Mouse (Mus musculus): ENCODE data around the gene Fbxo7.

The Fbxo7 gene

GRCm38 (mm10) chr10:86034007-86034728, 12.4 kb downstream of the Fbxo7 start:
- no peak for DNase-seq (ENCODE audit: low read depth, low spot score)

- DNase-seq (ENCODE audit: low read depth, low spot score): no peak
Observed at GRCm38 (mm10) chr10:86043651-86044050, 21.9 kb downstream of the Fbxo7 start.

GRCm38 (mm10) chr10:86044066-86044465, 22.3 kb downstream of the Fbxo7 start:
- no peak for DNase-seq (ENCODE audit: low read depth, low spot score)

- DNase-seq (ENCODE audit: low read depth, low spot score): no peak
Observed at GRCm38 (mm10) chr10:86046371-86046770, 24.6 kb downstream of the Fbxo7 start.

- DNase-seq (ENCODE audit: low read depth, low spot score): no peak
Observed at GRCm38 (mm10) chr10:86047786-86048185, 26.0 kb downstream of the Fbxo7 start.

GRCm38 (mm10) chr10:86050522-86050921, 28.8 kb downstream of the Fbxo7 start:
- DNase-seq (ENCODE audit: low read depth, low spot score): no peak

- DNase-seq (ENCODE audit: low read depth, low spot score): no peak
Observed at GRCm38 (mm10) chr10:86052818-86053522, 31.2 kb downstream of the Fbxo7 start.

- DNase-seq (ENCODE audit: low read depth, low spot score): no peak
Observed at GRCm38 (mm10) chr10:86056297-86056903, 34.6 kb downstream of the Fbxo7 start.

- no peak for DNase-seq (ENCODE audit: low read depth, low spot score)
Observed at GRCm38 (mm10) chr10:86057286-86057685, 35.5 kb downstream of the Fbxo7 start.

GRCm38 (mm10) chr10:86057712-86058111, 35.9 kb downstream of the Fbxo7 start:
- DNase-seq (ENCODE audit: low read depth, low spot score): no peak

- DNase-seq (ENCODE audit: low read depth, low spot score): no peak
Observed at GRCm38 (mm10) chr10:86060267-86060666, 38.5 kb downstream of the Fbxo7 start.

GRCm38 (mm10) chr10:86062261-86063017, 40.7 kb downstream of the Fbxo7 start:
- no peak for DNase-seq (ENCODE audit: low read depth, low spot score)

GRCm38 (mm10) chr10:86063018-86063384, 41.2 kb downstream of the Fbxo7 start:
- DNase-seq (ENCODE audit: low read depth, low spot score): no peak

- DNase-seq (ENCODE audit: low read depth, low spot score): peak; percentile 20
Observed at GRCm38 (mm10) chr10:86064937-86065336, 43.2 kb downstream of the Fbxo7 start.

GRCm38 (mm10) chr10:86065661-86066060, 43.9 kb downstream of the Fbxo7 start:
- DNase-seq (ENCODE audit: low read depth, low spot score): no peak

- no peak for DNase-seq (ENCODE audit: low read depth, low spot score)
Observed at GRCm38 (mm10) chr10:86066651-86067050, 44.9 kb downstream of the Fbxo7 start.

- DNase-seq (ENCODE audit: low read depth, low spot score): no peak
Observed at GRCm38 (mm10) chr10:86067911-86068310, 46.1 kb downstream of the Fbxo7 start.

- no peak for DNase-seq (ENCODE audit: low read depth, low spot score)
Observed at GRCm38 (mm10) chr10:86069341-86069740, 47.6 kb downstream of the Fbxo7 start.

GRCm38 (mm10) chr10:86070751-86071150, 49.0 kb downstream of the Fbxo7 start:
- no peak for DNase-seq (ENCODE audit: low read depth, low spot score)

- no peak for DNase-seq (ENCODE audit: low read depth, low spot score)
Observed at GRCm38 (mm10) chr10:86074134-86074533, 52.4 kb downstream of the Fbxo7 start.

- DNase-seq (ENCODE audit: low read depth, low spot score): no peak
Observed at GRCm38 (mm10) chr10:86074971-86075711, 53.4 kb downstream of the Fbxo7 start.

All from CD4-positive helper T cell, adult 2 months (primary cell).